Mouse (Mus musculus) CD4-positive naive resting alpha-beta T cell, adult 57 days (primary cell): ENCODE measurements around the gene Pabpc4l. TPM values are rescaled to one million over a fixed set of nuclear protein-coding genes. Genes with fewer than 3 reads are reported as not detected.

ENCODE experiments used
- total RNA-seq: library from RNA; stranded (reverse); gene quantifications from one replicate; pipeline ENCODE4 v1.2.4, GENCODE M21; 2023

Gene Pabpc4l
- not detected for total RNA-seq

GRCm38 (mm10) chr3:46447481-46448265 lies at the start of gene Pabpc4l:
Gene Pabpc4l (minus strand): TSS chr3:46448219.

